Mouse (Mus musculus): Measurements from ENCODE around the gene Npm3. TPM values are rescaled to one million over a fixed set of nuclear protein-coding genes. Genes with fewer than 3 reads are reported as not detected.
A peak's percentile ranks its signal among the peaks of the same experiment; 100 is the strongest.

The Npm3 gene
- total RNA-seq, 2 experiments from 2014 or later, result 4.1 to 6.8 TPM

DNA sequence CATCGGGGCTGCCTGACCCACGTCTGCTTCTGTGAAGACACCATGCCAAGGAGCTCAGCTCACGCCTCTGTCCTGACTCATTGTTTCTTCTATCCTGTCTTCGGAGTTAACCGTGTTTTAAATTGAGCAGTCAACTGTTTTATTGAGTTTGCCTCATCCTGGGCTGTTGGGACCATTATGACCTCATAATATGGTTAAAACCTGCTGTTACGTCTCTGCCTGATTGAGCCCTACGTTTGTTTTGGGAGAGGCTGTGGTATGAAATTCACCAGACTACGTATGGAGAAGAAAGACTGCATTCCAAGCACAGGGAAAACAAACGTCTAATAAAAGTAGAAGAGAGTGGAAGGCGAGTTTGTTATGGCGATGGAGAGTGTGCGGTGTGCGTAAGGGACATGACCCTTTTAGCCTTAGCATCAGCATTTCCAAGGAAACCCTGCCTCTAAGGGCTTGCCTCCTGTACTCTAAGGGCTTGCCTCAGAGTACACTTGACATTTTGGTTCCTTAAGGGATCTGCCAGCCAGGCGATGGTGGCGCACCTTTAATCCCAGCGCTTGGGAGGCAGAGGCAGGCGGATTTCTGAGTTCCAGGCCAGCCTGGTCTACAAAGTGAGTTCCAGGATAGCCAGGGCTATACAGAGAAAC is 34.7 kb upstream of the Npm3 start:
- TF ChIP-seq CTCF (IDR thresholded peaks at IDR 0.05), result no peak
- peak overlapping the region; percentile 86 for H3K27ac ChIP-seq
- no peak for DNase-seq (ENCODE audit: extremely low spot score in 1 of 2, low spot score in 2 of 2)
- peak overlapping the region; percentile 45 for H3K4me3 ChIP-seq
- intact Hi-C loops (cut with DNase I), result no loop called here

DNA sequence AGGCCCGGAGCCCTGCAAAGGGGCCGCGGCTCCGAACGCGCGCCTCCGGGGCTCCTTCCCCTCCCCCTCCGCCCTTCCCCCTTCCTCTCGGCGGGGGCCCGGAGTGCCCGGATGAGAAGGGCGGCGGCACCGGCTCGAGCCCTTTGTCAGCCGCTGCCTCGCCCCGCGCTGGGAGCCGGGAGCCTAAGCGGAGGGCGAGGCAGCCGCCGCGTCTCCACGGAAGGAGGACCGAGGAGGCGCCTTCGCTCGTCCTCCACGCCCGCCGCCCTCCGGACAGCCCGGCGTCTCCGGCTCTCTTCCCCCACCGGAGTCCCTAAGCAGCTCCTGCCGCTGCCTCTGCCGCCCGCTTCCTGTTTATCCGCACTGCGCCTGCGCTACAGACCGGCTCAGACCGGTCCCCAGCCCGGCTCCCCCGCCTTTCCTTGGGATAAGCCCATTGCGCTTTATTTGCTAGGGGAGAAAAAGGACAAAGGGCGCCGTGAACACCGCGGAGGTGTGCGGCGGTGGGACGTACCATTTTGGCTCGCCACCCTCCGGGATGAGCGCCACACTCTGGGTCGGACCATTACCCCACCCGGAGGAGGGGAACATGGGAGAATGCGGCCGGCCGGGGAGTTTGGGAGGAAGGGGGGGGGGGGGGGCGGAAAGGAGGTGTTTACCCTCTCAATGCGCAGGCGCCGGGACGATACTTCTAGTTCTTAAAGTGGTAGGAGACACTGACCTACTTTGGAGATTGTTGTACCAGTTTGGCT is 34.0 kb upstream of the Npm3 start, which contains the start of gene Mgea5:
Gene Mgea5 (minus strand): TSS at position 657 of the 752 bp plus-strand sequence.
- H3K27ac ChIP-seq, result peak within 1 kb of the TSS; percentile 99
- TF ChIP-seq CTCF (IDR thresholded peaks at IDR 0.05), result no peak
- DNase-seq (ENCODE audit: extremely low spot score in 1 of 2, low spot score in 2 of 2), result peak; percentile 97 to 99
- H3K4me3 ChIP-seq, result peak within 1 kb of the TSS; percentile 78
- intact Hi-C loops (cut with DNase I), result no loop called here

DNA sequence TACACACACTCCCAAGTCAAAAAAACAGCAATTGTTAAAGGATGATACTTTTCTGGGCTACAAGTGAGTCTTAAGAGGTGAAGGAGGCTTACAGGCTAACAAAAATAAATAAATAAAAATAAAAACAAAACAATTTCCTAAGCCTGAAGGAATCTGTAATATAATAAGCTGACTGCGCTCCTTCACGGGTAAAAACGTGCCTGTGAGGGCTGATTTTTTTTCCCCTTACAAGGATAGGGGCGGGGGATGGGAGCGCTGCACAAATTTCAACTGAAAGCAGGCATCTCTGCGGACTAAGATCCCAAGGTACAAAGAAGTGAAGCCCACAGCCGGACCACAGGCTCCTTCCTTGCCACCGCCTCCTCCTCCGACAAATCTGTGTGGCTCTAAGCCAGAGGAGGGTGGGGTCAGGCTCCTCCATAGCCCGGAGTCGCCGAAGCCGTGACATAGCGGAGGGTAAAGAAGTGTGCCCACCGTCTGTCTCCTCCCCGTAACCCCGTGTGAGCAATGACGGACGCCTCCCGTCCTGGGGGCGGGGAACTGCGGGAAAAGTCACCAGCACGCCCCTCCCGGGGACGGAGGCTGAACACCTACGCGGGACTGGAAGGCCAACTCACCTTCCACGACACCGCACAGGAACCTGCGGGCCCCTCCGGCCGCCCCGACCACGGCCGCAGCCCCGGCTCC is 33.1 kb upstream of the Npm3 start:
- peak; percentile 45 to 64 for DNase-seq (ENCODE audit: extremely low spot score in 1 of 2, low spot score in 2 of 2)
- Histone ChIP-seq H3K27ac (peak overlapping the region; percentile 99), H3K4me3 (peak overlapping the region; percentile 78)
- intact Hi-C loops (cut with DNase I), result no loop called here
- TF ChIP-seq CTCF (IDR thresholded peaks at IDR 0.05), result no peak

DNA sequence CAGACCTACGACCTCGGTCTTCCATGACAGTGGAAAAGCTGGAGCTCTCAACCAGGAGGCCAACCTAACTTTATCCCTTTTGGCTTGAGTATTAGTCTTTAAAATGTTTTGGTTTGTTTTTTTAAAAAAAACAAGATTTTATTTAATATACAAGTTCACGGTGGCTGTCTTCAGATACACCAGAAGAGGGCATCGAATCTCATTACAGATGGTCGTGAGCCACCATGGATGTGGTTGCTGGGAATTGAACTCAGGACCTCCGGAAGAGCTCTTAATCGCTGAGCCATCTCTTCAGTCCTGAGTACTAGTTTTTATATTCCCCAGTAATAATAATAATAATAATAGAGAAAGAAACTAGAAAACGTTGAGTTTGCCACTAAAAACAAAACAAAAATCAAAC is 32.3 kb upstream of the Npm3 start:
- peak; percentile 24 for TF ChIP-seq CTCF (IDR thresholded peaks at IDR 0.05)
- no peak for DNase-seq (ENCODE audit: extremely low spot score in 1 of 2, low spot score in 2 of 2)
- intact Hi-C loops (cut with DNase I), result no loop called here
- Histone ChIP-seq H3K27ac (no peak overlapping the region; the same call in 1 of the 2 replicates), H3K4me3 (peak overlapping the region; percentile 78)

DNA sequence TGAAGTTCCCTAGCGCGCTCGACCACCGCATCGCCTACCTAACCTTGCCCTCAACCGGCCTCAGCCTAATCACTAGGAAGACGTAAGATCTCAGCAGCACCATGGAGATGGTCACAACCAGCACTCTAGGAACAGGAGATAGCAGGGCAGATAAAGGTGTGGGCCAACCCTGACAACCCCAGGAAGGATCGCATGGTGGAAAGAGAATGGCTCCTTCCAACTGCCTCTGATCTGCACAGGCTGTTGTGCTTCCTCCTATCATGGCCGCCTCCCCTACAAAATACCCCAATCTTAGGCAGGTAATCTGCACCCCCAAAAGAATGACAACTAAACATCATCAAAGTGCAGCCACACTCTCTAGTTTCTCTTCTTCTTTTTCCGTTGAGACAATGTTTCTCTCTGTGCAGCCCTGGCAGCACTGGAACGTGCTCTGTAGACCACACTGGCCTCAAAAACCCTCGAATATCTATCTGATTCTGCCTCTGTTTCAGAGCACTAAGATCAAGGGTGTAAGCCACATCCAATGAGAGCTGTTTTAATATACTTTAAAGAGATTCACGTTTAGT is 31.0 kb upstream of the Npm3 start:
- no peak overlapping the region for H3K27ac ChIP-seq
- peak overlapping the region; percentile 78 for H3K4me3 ChIP-seq
- TF ChIP-seq CTCF (IDR thresholded peaks at IDR 0.05), result no peak
- intact Hi-C loops (cut with DNase I), result no loop called here
- no peak for DNase-seq (ENCODE audit: extremely low spot score in 1 of 2, low spot score in 2 of 2)

DNA sequence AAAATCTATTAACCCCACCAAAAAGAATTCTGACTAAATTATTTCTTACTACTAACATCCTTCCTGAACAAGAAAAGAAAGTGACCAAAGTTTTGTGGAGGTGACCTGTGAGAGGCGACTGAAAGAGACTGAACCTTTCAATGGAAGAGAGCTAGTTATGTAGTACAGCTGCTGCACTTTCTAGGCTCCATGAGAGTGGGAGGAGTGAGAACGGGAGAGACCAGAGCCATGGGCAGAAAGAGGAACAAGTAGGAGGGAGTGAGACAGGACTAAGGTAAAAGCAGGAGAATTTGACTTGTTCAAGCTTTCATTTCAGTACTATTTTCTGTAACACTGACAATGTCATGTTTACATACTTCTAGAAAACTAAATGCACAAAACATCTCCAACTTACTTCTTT is 26.1 kb upstream of the Npm3 start:
- DNase-seq (ENCODE audit: extremely low spot score in 1 of 2, low spot score in 2 of 2), result no peak
- intact Hi-C loops (cut with DNase I), result no loop called here
- TF ChIP-seq CTCF (IDR thresholded peaks at IDR 0.05), result no peak
- H3K27ac ChIP-seq, result no peak overlapping the region
- no peak overlapping the region for H3K4me3 ChIP-seq

DNA sequence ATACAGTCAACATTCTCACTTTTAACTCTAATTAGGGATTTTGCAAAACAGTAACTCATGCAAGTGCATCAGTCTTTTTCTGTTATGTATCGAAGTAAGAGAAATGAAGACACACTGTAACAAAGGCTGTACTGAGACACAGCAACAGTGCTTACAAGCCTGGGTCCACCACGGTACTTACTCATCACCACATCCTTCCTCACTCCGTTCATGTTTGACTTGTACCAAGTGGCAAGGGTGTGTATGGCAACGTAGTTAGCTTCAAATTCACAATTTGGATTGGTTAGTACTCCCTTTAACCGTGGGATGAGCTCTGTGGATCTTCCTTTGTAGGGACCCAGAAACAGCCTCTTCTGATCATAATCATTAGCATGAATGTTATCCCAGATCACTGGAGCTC is 22.1 kb upstream of the Npm3 start:
- intact Hi-C loops (cut with DNase I), result loop anchor here (2.0 kb wide), 1 partner anchor 15 kb away; no protein-coding TSS in a partner anchor

DNA sequence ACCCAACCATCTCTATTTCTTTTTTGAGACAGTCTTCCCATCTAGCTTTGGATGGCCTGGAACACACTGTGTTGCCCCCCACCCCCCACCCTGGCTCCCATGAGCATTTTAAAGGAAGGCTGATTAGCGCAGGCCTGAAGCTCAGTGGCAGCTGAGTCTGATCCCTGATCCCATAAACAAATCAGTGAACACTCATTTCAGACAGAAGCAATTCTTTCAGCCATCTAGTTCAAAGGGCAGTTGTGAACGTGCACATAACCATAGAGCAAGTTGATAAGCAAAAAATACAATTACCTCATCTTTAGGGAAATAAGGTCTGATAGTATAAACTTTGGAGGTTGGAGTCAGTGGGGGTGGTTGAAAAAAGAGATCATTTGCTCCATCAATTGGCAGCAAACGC is 11.4 kb upstream of the Npm3 start:
- no peak for TF ChIP-seq CTCF (IDR thresholded peaks at IDR 0.05)
- intact Hi-C loops (cut with DNase I), result no loop called here
- Histone ChIP-seq H3K27ac (no peak overlapping the region), H3K4me3 (no peak overlapping the region)
- DNase-seq (ENCODE audit: extremely low spot score in 1 of 2, low spot score in 2 of 2), result no peak

More for the DNA sequence above, 22.1 kb upstream of the Npm3 start:
- TF ChIP-seq CTCF (IDR thresholded peaks at IDR 0.05), result no peak
- Histone ChIP-seq H3K4me3 (no peak overlapping the region), H3K27ac (no peak overlapping the region)
- DNase-seq (ENCODE audit: extremely low spot score in 1 of 2, low spot score in 2 of 2), result no peak

DNA sequence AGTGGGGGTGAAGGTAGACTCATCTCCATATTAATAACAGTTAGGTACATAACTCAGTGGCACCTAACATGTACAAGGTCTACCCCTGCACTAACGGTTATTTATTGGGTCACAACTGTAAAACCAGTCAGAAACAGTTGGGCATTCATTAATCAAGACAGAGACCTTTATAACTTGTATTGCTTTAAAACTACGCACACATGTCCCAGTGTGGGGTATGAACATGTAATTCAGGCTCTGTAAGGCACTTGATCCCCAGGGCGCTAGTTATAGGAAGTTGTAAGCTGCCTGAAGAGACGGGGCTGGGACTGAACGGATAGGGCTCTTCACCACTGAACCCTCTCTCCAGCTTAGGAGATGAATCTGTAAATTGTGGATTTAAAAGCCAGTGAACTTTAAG is 9.3 kb upstream of the Npm3 start:
- no peak for DNase-seq (ENCODE audit: extremely low spot score in 1 of 2, low spot score in 2 of 2)
- Histone ChIP-seq H3K27ac (no peak overlapping the region), H3K4me3 (no peak overlapping the region)
- no peak for TF ChIP-seq CTCF (IDR thresholded peaks at IDR 0.05)
- intact Hi-C loops (cut with DNase I), result no loop called here

DNA sequence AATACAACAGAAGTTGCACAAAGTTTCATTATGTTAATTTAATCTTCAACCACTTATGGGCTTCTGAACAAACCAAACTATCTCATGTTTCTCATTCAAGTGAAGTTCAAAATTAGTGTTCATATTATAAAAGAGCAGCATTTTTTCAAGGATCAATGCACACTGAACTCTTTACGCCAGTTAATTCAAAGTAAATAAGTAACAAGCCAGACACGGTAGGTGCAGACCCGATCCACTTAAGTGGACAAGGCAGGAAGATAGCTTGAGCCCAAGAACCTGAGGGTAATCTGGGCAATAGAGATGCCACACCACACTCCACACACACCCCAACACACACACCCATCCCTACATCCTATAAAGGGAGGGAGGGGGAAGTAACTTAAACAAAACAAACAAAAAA is 4.2 kb upstream of the Npm3 start:
- Histone ChIP-seq H3K27ac (no peak overlapping the region), H3K4me3 (no peak overlapping the region)
- no peak for DNase-seq (ENCODE audit: extremely low spot score in 1 of 2, low spot score in 2 of 2)
- TF ChIP-seq CTCF (IDR thresholded peaks at IDR 0.05), result no peak
- intact Hi-C loops (cut with DNase I), result no loop called here

DNA sequence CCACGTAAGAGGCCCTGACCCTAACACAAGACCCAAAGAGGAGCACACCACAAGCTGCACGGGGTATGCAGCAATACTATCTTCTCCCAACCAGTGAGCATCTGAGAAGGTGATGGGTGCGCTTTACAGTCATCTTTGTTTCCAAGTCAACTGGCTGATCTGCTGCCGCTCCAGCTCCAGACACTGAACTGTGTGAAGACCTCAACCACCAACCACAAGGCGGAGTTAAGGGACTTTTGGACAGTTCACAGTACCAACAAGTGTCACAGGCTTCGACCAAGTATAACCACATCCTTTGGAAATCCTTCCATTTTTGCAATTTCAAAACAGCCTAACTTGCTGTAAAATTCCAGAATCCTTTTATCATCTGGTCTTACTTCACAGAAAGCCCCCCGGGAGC is 2.5 kb upstream of the Npm3 start:
- no peak for TF ChIP-seq CTCF (IDR thresholded peaks at IDR 0.05)
- intact Hi-C loops (cut with DNase I), result no loop called here
- DNase-seq (ENCODE audit: extremely low spot score in 1 of 2, low spot score in 2 of 2), result no peak
- Histone ChIP-seq H3K4me3 (no peak overlapping the region), H3K27ac (no peak overlapping the region)
